In genomic region chr17:81477420-81477819, GRCm38 (mm10) we compare ENCODE assay signal across 28 mouse cellular contexts. TPM values are rescaled to one million over a fixed set of nuclear protein-coding genes. Genes with fewer than 3 reads are reported as not detected.
DNase-seq lines count a peak whose midpoint lies in the region; ATAC-seq and TF ChIP-seq lines count a peak whose summit lies in the region.
"Had no signal": no experiment of that assay in that cellular context is flagged by ENCODE, and none has a peak within 500 bp of the region (broad histone marks: within the 10 kb centered on the region; RNA-seq: fewer than 3 reads in every experiment).

No protein-coding gene starts in this region.

- H3K27me3 ChIP-seq in midbrain, postnatal 0 days (ENCODE audit: insufficient read depth, low read length), result no peaks in the 10 kb centered on the region
- peaks cover 30% of the 10 kb centered on the region for H3K27me3 ChIP-seq in midbrain, embryonic 10.5 days (ENCODE audit: low read depth, poor library complexity, severe bottlenecking)
- H3K27me3 ChIP-seq: hindbrain, embryonic 12.5 days; limb, embryonic 13.5 days; neural tube, embryonic 12.5 days had no signal

- H3K4me1 ChIP-seq in midbrain, postnatal 0 days (ENCODE audit: insufficient read depth, low read length), result 0 out of 2 replicates have a peak, but pooled peaks cover 6% of the 10 kb centered on the region
- peaks cover 19% of the 10 kb centered on the region for H3K4me1 ChIP-seq in midbrain, embryonic 10.5 days

- TF ChIP-seq CTCF in layer of hippocampus, adult 2 months (conservative IDR thresholded peaks at IDR 0.05), result peak; percentile 66
- TF ChIP-seq CTCF in midbrain, postnatal 0 days (IDR thresholded peaks at IDR 0.05), result peak; percentile 33; the same call in 1 of the 2 replicates

- no peak overlapping the region for H3K4me3 ChIP-seq in layer of hippocampus, adult 2 months
- H3K4me3 ChIP-seq in midbrain, postnatal 0 days (ENCODE audit: low read depth, low read length), result no peak overlapping the region
- no peak overlapping the region for H3K4me3 ChIP-seq in midbrain, embryonic 10.5 days
- H3K4me3 ChIP-seq: embryonic facial prominence, embryonic 12.5 days; hindbrain, embryonic 12.5 days; limb, embryonic 13.5 days; midbrain, embryonic 12.5 days; neural tube, embryonic 12.5 days had no signal

- 74% methylated on average over 1 of the region's 1 CpGs for WGBS in midbrain, postnatal 0 days
- 84% methylated on average over 1 of the region's 1 CpGs for WGBS in midbrain, embryonic 10.5 days

- peak; percentile 4 for DNase-seq in adrenal gland, postnatal 10 days
- DNase-seq in adrenal gland, adult (ENCODE audit: inconsistent age in 2 of 2, low spot score in 1 of 2), result no peak
- DNase-seq in heart, adult 8-10 months (ENCODE audit: low spot score), result peak; percentile 30
- DNase-seq in heart, postnatal 10 days, result no peak
- no peak for DNase-seq in layer of hippocampus, adult 2 months (ENCODE audit: low spot score in 2 of 2)
- DNase-seq in layer of hippocampus, postnatal 36 days, result no peak
- no peak for DNase-seq in midbrain, postnatal 0 days (ENCODE audit: low spot score)
- no peak for DNase-seq in midbrain, embryonic 10.5 days (ENCODE audit: low spot score)
- DNase-seq: kidney, postnatal 10 days; layer of hippocampus, adult 9-11 months; right cerebral cortex, postnatal 4 days had no signal

- H3K27ac ChIP-seq in layer of hippocampus, adult 2 months, result no peak overlapping the region
- H3K27ac ChIP-seq in midbrain, postnatal 0 days (ENCODE audit: low read depth, low read length), result no peak overlapping the region
- H3K27ac ChIP-seq in midbrain, embryonic 10.5 days (replicated peaks), result no peak overlapping the region
- H3K27ac ChIP-seq: embryonic facial prominence, embryonic 12.5 days; hindbrain, embryonic 12.5 days; limb, embryonic 13.5 days; midbrain, embryonic 12.5 days; neural tube, embryonic 12.5 days had no signal

- H3K9ac ChIP-seq in midbrain, postnatal 0 days (replicated peaks; ENCODE audit: low read length, poor library complexity, severe bottlenecking), result no peak overlapping the region
- H3K9ac ChIP-seq: embryonic facial prominence, embryonic 12.5 days; hindbrain, embryonic 12.5 days; limb, embryonic 13.5 days; midbrain, embryonic 12.5 days; neural tube, embryonic 12.5 days had no signal

- no peak overlapping the region for H3K4me2 ChIP-seq in midbrain, postnatal 0 days (ENCODE audit: low read depth, low read length, poor library complexity, severe bottlenecking)
- H3K4me2 ChIP-seq: embryonic facial prominence, embryonic 12.5 days; hindbrain, embryonic 12.5 days; limb, embryonic 13.5 days; midbrain, embryonic 12.5 days; neural tube, embryonic 12.5 days had no signal

- H3K36me3 ChIP-seq in midbrain, postnatal 0 days (ENCODE audit: insufficient read depth, low read length), result no peaks in the 10 kb centered on the region
- H3K36me3 ChIP-seq in midbrain, embryonic 10.5 days, result no peaks in the 10 kb centered on the region
- H3K36me3 ChIP-seq: embryonic facial prominence, embryonic 12.5 days; G1E; hindbrain, embryonic 12.5 days; limb, embryonic 13.5 days; midbrain, embryonic 12.5 days; neural tube, embryonic 12.5 days had no signal

- ATAC-seq in midbrain, postnatal 0 days (ENCODE audit: low FRiP score), result no peak
- ATAC-seq: forebrain, embryonic 14.5 days had no signal

- intact Hi-C loops in heart, postnatal 10 days (cut with DNase I), result no loop called here

- H3K9me3 ChIP-seq in midbrain, postnatal 0 days (ENCODE audit: low read length), result no peaks in the 10 kb centered on the region
- no peaks in the 10 kb centered on the region for H3K9me3 ChIP-seq in midbrain, embryonic 10.5 days (replicated peaks)
- H3K9me3 ChIP-seq: embryonic facial prominence, embryonic 12.5 days; hindbrain, embryonic 12.5 days; limb, embryonic 13.5 days; midbrain, embryonic 12.5 days; neural tube, embryonic 12.5 days had no signal

RNA-seq across cellular contexts. Expression of gene Gm11096, which starts 35.9 kb away (rescaled TPM):
- total RNA-seq in adrenal gland, postnatal 10 days (2021), result not detected
- not detected for total RNA-seq in heart, adult 8-10 months (2022)
- not detected for total RNA-seq in heart, postnatal 10 days (2021)
- total RNA-seq in layer of hippocampus, adult 2 months (2021), result not detected
- total RNA-seq in layer of hippocampus, postnatal 36 days (2021), result not detected
- not detected in 2 replicates for total RNA-seq in midbrain, postnatal 0 days (2014; rRNA removed)
- polyA plus RNA-seq in midbrain, postnatal 0 days (2015; fragmentation: Nextera tagmentation; extraction: Ambion mirVana), result not detected in 2 replicates
- polyA plus RNA-seq in midbrain, embryonic 10.5 days (2016; fragmentation: Nextera tagmentation; extraction: Ambion mirVana), result not detected in 2 replicates
- total RNA-seq: adrenal gland, postnatal 4 days; common myeloid progenitor, adult 5-6 weeks; G1E; gastrocnemius, adult 8-10 months; heart, adult 18-20 months; left cerebral cortex, postnatal 14 days had no signal
- polyA plus RNA-seq: cerebellum, adult 2 months; embryonic facial prominence, embryonic 12.5 days; forebrain, embryonic 14.5 days; G1E; heart, embryonic 16.5 days; hindbrain, embryonic 12.5 days; intestine, embryonic 14.5 days; limb, embryonic 13.5 days; liver, embryonic 16.5 days; midbrain, embryonic 12.5 days; neural tube, embryonic 12.5 days; stomach, embryonic 16.5 days had no signal

Comparison
In these comparisons a context has a peak if more than half of its experiments do, and no peak if none do; other contexts are left out.
1. DNase-seq: peak in adrenal gland, postnatal 10 days (single experiment) and heart, adult 8-10 months (single experiment); none in adrenal gland, adult (0 of 2), heart, postnatal 10 days (0 of 2), layer of hippocampus, adult 2 months (0 of 2), layer of hippocampus, postnatal 36 days (0 of 2), midbrain, postnatal 0 days (single experiment) and midbrain, embryonic 10.5 days (single experiment).